Mouse (Mus musculus) right cerebral cortex, postnatal 14 days (tissue): ENCODE results near the gene Kcnab1.
"Not testable (repeated sequence)": the region's sequence is repeated elsewhere in the genome, so short reads cannot be mapped to it uniquely, and the experiment has no call there.

ENCODE experiments used
- DNase-seq: peaks from one replicate; pipeline ENCODE4 v3.0.0; 2022

Kcnab1 gene

DNA sequence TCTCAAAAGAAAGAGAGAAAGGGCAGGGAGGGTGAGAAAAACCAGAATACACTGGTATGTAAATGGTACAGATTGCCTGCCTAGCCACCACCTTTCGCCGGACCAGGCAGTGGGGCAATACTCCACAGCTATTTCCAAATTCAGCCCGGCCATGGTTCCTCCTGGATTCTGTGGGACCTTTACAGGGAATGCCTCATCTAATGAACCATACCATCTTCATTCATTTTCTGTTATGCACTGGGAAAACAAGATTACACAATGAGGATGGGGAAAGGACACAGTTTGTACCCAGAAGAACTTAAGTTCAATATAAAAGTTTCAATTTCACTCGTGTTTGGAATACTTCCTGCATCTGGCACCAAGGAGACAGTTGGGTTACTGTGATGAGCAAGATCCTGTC, 263.4 kb downstream of the Kcnab1 start:
- no peak for DNase-seq

DNA sequence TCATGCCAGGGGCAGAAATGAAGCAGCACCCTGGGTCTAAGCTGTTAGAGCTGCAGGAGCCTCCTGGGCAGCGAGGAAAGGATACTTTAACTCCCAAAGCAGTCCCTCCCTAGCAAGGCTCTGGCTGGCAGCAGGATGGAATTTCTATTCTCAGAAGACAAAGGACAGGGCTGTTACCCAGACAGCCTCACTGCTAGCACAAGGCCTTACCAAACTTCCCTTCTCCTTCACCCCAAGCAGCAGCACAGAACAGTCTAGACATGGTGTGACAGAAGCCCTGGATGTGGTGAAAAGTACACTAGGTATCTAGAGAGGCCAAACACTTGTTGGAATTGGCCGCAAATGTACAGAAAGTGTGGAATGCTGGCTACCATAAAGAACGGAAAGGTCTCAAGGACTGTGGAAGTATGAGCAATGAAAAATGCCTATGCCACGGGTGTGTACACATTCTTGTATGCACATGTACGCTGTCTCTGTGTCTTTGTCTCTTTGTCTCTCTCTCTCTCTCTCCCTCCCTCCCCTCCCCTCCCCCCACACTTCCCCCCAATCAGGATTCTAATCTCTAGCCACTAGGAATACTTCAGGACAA, 264.5 kb downstream of the Kcnab1 start:
- no peak for DNase-seq

DNA sequence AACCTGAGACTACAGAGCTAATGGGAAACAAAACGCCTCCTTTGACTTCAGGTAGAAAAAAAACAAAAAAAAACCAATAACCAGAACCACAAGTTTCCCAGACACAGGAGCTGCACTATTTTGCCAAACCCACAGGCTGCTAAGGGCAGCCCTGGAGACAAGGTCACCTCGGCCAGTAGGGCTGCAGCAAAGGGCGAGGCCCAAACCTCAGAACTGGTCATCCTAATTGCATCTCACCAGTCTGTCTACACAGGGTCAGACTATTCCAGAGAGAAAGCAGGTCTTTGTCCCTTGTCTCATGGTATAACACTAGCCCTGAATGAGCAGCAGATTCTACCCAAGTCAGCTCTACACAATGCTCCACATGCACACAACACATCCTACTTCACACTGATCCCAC, 265.5 kb downstream of the Kcnab1 start:
- DNase-seq = no peak

DNA sequence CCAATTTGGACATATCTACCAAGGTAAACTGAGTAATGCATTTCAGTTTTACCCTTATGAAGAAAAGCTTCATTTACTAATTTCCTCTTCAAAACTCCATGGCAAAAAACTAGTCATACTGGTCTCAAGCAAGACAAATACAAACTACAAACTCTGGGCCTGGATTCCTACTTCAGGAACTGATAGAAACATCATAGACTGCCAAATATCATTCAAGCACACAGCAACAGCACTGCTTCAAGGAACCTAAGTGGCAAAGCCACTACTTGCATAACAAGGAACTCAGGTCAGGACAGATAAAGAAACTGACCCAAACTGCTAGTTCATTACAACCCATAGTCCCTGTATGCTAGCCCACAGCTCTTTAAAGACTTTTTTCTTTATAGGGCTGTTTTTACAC, 269.5 kb downstream of the Kcnab1 start:
- DNase-seq = no peak

DNA sequence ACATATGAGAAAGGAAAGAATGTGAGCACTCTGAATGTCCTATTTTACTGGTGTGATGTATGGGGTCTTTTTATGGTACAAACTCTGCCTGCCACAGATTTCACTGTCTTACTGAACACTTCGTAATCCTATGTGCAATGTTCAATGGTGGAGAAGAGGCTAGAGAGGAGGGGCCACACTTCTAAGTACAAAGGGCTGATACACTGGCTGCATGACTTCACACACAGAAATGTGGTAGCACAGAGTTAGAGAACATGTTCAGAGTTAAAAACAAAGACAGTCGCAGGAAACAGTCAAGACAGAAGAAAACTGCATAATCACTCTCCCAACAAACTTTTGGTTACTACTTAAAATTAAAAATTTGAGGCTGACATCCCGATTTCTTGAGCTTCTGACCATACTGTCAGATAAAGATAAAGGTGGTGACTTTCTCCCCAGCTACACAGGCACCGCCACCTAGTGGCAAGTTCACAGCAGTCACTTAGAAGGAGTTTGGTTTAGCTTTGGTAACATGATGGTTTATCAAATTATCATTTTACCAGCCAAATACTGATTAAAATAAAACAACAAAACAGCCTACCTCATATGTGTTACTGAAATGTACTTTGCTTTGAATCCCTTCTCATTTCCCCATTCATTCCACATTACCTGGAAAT, 270.8 kb downstream of the Kcnab1 start:
- peak; percentile 60 for DNase-seq

DNA sequence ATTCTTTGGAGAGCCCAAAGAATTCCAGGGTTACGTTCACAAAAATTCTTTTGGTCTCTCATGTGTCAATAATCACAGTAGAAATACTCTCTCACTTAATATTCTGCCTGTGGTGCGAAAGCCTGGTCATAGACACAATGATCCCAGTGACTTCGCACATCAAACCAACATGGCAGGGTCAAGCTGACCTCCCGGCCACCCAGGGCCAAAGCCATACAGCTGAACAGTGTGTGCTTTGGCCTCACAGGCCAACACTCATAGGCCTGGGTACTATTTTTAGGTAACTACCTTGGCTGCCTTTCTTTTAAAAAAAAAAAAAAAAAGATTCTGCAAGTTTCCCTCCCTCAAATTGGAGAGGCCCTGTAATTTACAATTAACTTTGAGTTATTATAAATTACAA, 271.9 kb downstream of the Kcnab1 start:
- no peak for DNase-seq

DNA sequence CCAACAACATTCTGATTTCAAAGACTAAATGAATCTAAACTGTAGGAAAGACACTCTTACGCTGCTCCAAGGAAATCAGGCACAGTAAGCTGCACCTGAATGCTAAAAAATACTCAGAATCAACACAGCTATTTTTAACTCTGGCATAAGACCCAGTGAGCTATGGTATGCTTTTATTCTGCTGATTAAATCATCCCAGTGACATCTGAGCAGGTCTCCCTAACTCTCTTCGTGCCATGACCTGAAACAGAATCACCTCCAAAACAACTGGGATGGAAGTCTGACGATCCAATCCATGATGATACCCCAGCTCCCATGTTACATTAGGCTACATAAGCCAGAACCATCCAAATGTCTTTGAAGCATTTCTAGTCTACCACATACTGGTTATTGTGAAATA, 275.2 kb downstream of the Kcnab1 start:
- no peak for DNase-seq

DNA sequence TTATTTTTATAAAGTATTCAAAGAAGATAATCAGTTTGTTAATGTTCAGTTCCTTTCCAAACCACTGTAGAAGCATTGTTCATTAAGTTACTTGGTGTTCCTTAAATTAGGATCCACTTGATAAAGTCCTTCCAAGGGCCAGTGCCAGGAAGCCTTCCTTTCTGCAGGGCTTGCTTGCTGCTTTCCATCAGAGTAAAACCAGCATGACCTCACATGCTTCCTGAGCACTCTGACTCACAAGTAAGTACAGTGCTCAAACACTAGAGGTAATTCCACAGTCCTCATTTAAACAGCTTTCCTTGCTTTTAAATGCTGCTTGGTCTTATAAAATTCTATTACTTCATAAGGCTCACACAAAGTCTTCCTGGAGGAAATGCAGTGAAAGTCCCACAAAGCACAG, 276.6 kb downstream of the Kcnab1 start:
- no peak for DNase-seq

DNA sequence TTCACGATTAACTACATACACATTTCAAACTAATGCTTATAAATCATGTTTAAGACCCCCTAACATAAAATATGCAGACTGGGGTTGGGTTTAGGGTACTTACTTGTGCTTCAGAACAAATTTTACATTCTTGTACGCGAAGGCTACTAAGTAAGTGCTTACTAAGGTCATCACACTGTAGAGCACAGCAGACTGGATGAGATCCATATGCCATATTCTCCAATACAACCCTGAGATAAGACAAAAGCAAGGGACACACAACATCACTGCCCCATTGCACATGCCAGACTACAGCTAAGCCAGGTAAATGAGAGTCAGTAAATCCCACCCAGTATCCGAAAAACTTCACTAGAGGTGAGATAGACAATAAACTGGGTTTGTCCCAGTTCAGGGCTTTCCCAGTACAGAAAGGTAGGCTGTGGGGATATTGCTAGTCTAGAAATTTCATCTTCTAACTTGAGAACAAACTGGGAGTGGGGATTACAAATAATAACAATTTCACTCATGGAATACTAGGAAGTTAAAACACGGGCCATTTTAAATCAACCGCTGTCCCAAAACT, 282.1 kb downstream of the Kcnab1 start:
- no peak for DNase-seq

DNA sequence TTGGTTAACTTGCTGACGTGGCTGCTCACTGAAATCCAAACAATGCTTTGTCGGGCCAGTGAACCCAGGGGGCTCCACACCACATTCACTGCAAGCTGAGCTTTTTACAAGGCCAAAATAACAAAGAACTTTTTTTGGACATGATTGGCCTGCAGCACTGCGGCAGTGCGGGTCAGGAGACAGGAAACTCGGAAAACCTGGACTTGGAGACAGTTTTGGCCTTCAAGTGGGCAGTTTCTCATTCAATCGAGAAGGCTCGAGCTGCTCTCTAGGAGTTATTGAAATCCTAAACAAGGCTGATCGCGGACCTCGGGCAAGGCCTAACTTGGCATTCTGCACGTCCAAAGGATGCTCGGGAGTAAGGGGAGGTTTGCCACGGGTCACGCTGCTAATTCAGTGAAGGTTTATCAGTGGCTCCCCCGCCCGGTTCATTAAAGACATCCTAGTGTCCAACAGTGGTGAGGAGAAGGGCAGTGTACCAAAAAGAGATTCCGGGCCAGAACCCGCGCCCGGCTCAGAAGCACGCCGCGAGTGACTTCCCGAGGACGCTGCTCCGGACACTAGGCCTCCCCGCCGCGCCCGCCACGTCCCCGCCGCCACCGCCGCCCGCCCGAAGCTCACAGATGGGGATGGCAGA, 282.7 kb downstream of the Kcnab1 start:
- no peak for DNase-seq

DNA sequence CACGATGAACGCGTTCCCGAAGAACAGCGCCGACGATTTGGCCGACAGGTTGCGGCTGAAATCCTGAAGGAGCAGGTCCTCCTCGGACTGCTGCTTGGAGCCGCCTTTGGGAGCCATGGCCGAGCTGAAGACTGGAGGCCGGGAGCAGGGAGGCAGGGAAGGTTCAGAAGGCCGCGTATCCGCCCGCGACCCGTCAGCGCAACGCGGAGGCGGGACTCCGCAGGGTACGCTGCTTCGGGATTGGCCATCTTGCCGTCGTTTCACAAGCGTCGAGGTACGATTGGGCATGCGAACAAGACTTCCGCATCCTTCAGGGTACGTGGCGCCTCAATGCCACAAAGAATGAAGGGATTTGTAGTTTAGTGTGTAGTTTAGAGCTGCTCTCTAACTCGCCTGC, 283.2 kb downstream of the Kcnab1 start, which contains the start of gene Ssr3:
Ssr3 (minus strand) TSS at position 203 of the 397 bp plus-strand sequence.
- DNase-seq = peak; percentile 97

DNA sequence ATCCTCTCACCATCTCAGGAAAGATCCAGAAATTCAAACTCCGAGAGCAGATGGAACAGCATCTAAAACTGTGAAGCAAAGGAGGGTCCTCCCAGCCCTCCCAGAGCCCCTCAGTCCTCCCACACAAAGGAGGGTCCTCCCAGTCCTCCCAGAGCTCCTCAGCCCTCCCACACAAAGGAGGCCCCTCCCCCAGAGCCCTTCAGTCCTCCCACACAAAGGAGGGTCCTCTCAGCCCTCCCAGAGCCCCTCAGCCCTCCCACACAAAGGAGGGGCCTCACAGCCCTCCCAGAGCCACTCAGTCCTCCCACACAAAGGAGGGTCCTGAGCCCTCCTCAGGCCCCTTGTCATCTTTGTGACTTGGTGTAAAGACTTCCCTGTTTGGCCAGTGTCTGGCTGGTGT, 285.9 kb downstream of the Kcnab1 start:
- not testable (repeated sequence) for DNase-seq

DNA sequence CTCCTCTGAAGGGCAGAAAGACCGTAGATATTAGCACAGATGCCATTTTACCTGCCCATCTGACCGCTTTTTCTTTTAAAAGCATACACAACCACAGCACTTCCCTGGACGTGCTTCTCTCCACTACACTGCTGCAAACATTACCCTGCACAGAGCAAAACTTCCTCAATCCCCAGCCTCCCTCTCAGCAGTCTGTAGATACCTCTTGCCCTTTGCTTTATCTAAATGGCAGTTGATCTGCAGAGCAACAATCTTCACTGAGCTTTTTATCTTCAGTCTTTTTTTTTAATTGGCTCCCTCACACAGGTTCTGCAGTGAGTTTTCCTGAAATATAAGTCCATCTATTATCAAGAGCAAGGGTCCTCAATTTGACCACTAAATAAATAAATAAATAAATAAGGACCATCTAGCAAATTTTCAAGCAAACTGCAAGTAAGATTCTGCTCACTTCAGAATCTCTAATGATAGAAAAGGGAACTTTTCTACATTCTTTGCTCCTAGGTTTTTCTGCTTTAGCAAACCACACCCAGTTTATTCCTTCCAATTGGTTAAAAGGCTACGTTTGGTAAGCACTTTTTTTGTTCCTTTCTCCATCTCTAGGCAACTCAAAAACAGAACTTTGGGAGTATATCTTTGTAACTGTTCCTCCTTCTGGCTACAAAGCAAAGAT, 287.8 kb downstream of the Kcnab1 start:
- no peak for DNase-seq

DNA sequence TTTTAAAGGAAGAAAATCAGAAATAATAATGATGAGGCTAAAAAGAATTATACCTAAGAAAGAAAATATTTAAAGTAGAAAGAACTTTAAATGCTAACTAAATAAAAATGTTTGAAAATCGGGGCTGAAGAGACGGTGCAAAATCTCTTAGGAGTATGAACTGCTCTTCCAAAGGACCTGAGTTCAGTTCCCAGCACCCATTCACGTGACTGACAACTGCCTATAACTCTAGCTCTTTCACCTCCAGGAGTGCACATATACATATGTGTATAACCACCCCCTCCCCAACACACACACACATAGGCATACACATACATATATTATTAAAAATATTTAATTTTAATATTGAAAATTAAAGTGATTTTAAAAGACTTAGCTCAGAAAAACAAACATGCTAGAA, 288.4 kb downstream of the Kcnab1 start:
- DNase-seq = no peak

DNA sequence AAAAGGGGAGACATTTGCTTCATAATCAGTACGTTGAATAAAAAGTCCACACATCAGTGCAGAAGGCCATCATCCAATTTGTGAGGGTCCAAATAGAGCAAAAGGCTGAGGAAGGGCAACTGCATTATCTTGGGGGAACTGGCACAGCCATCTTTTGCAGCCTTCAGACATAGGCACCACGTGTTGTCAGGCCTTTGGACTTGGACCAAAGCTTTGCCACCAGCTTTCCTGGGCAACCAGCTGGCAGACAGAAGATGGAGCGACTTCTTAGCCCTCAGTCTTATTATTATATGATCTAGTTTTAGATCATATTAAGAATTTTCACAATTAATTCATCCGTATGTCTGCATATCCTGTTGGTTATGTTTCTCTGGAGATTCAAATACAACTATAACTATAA, 296.6 kb downstream of the Kcnab1 start:
- DNase-seq = no peak

DNA sequence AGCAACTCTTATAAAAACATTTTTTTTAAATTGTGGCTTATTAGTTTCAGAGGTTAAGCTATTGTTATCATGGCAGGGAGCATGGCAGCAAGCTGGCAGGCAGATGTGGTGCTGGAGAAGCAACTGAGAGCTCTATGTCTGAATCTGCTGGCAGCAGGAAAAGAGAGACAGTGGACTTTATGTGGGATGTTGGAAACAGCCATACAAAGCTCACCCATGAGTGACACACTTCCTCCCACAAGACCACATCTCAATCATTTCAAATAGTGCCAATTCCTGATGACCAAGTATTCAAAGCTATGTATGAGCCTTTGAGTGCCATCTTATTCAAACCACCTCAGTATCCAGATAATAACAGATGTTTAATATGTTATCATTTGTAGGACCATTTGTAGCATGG, 298.7 kb downstream of the Kcnab1 start:
- no peak for DNase-seq

DNA sequence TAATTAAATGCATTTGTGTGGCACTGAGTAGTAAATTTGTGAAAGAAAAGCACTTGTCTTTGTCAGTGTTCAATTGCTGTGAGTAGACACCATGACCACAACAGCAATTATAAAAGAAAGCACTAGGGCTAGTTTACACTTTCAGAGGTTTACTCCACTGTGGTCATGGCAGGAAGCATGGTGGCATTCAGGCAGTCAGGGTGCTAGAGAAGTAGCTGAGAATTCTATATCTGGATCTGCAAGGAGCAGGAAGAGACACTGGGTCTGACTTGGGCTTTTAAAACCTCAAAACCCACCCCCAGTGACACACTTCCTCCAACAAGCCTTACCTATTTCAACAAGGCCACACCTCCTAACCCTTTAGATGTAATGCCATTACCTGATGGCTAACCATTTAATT, 307.4 kb downstream of the Kcnab1 start:
- DNase-seq = no peak

DNA sequence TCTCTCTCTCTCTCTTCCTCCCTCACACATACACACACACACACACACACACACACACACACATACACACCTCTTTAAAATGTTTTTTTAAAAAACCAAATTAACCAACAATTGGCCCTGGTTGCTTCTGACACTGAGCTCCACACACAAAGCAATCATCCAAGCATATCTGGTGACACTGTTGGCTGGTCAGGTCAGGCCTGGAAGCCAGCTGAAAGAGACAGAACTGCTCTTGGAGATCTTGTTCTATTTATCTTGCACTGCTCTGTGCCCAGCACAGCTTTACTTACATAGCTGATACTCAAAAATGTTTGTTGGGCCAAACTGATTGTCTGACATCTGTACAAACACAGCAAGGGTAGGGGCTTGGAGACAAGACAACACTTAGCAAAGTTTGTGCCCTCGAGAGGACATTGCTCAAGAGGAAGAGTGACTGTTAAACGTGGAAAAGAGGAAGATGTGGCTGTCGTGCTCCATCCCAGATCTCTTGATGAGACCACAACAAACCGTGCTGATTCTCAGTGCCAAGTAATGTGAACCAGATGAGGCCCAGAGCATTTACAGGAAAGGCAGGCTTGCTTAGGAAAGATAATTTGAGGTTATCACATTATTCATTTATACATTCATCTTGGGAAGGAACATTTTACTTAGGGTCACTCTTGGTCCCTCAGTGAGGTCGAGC, 308.9 kb downstream of the Kcnab1 start:
- DNase-seq = no peak

DNA sequence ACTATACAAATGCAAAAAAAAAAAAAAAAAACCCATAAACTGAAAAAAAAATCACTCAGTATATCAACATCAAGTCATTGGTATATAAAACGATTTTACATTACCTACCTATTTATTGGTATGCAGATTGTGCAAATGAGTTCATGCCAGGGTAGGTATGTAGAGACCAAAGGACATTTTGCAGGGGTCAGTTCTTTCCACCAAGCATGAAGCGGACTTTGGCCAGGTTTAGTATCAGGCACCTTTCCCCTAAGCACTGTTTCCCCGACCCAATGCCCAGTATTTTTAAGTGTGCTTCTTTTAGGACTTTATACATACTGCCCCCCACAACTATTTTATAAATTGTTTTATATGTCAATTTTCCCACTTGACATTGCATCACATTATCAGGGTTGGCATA, 310.5 kb downstream of the Kcnab1 start:
- no peak for DNase-seq
